Mouse (Mus musculus) cerebellum, adult (tissue): Measurements from ENCODE around the gene Cox4i2.

Source experiments
- ATAC-seq: cut with Nextera tagmentation; 2 replicates; pipeline ENCODE4 v1.9.2; 2017; ENCODE audit warnings: mild to moderate bottlenecking, moderate library complexity, mixed read lengths; ENCODE audit not compliant: insufficient number of reproducible peaks, low FRiP score, low TSS enrichment

Gene Cox4i2

GRCm38 (mm10) chr2:152765045-152765674 lies 11.2 kb downstream of the Cox4i2 start:
- ATAC-seq, result no peak

GRCm38 (mm10) chr2:152766387-152767123 lies 12.6 kb downstream of the Cox4i2 start:
- 0 out of 2 replicates have a peak, but pooled peaks have one; percentile 50 for ATAC-seq

- ATAC-seq, result peak; percentile 42; the same call in 1 of the 2 replicates
Observed at GRCm38 (mm10) chr2:152767618-152768271, 13.8 kb downstream of the Cox4i2 start.

GRCm38 (mm10) chr2:152769677-152770076 lies 15.7 kb downstream of the Cox4i2 start:
- no peak for ATAC-seq

GRCm38 (mm10) chr2:152771571-152771970 lies 17.6 kb downstream of the Cox4i2 start:
- ATAC-seq, result no peak

- ATAC-seq, result no peak
Observed at GRCm38 (mm10) chr2:152772231-152772630, 18.3 kb downstream of the Cox4i2 start.

GRCm38 (mm10) chr2:152775357-152775756 lies 21.4 kb downstream of the Cox4i2 start:
- ATAC-seq, result no peak

- no peak for ATAC-seq
Observed at GRCm38 (mm10) chr2:152776019-152776418, 22.0 kb downstream of the Cox4i2 start.

- ATAC-seq, result no peak
Observed at GRCm38 (mm10) chr2:152776435-152776834, 22.5 kb downstream of the Cox4i2 start.

GRCm38 (mm10) chr2:152777081-152777480 lies 23.1 kb downstream of the Cox4i2 start:
- no peak for ATAC-seq

- no peak for ATAC-seq
Observed at GRCm38 (mm10) chr2:152780466-152780865, 26.5 kb downstream of the Cox4i2 start.

- ATAC-seq, result no peak
Observed at GRCm38 (mm10) chr2:152781031-152781711, 27.2 kb downstream of the Cox4i2 start.

- ATAC-seq, result no peak
Observed at GRCm38 (mm10) chr2:152782656-152783055, 28.7 kb downstream of the Cox4i2 start.

- ATAC-seq, result no peak
Observed at GRCm38 (mm10) chr2:152783241-152783640, 29.3 kb downstream of the Cox4i2 start.

GRCm38 (mm10) chr2:152784640-152785039 lies 30.7 kb downstream of the Cox4i2 start:
- ATAC-seq, result no peak

GRCm38 (mm10) chr2:152785446-152786350 lies 31.7 kb downstream of the Cox4i2 start:
- ATAC-seq, result peak; percentile 69

GRCm38 (mm10) chr2:152787136-152787535 lies 33.2 kb downstream of the Cox4i2 start:
- ATAC-seq, result no peak

- no peak for ATAC-seq
Observed at GRCm38 (mm10) chr2:152787543-152787942, 33.6 kb downstream of the Cox4i2 start.

GRCm38 (mm10) chr2:152788892-152789421 lies 35.0 kb downstream of the Cox4i2 start:
- no peak for ATAC-seq
